Mouse (Mus musculus) MEL (cell line): ENCODE data around the gene Islr2. TPM values are rescaled to one million over a fixed set of nuclear protein-coding genes. Genes with fewer than 3 reads are reported as not detected.

Experiments used
- DNase-seq: peaks from one replicate; pipeline ENCODE4 v3.0.0; 2011; ENCODE audit warnings: low read depth, low spot score
- H3K27ac ChIP-seq: 2 replicates; pipeline ENCODE4 v1.5.1; 2012; ENCODE audit warnings: low read depth, mild to moderate bottlenecking, control low read depth, low read length, moderate library complexity; ENCODE audit not compliant: control insufficient read depth
- H3K27me3 ChIP-seq, 2 experiments: fragments of 150-350 bp in 1 of 2; sonication (generic) in 1 of 2; 2 replicates each; pipeline ENCODE4 v1.6.1; 2012; ENCODE audit warnings: low read length in 2 of 2, mild to moderate bottlenecking in 2 of 2, improper control_type of control experiment in 1 of 2, moderate library complexity in 1 of 2; ENCODE audit not compliant: insufficient read depth in 2 of 2, control insufficient read depth in 1 of 2
- H3K36me3 ChIP-seq, 2 experiments: 2 replicates each; pipeline ENCODE4 v1.6.1; 2012 to 2014; ENCODE audit warnings: low read length in 2 of 2, improper control_type of control experiment in 1 of 2, inconsistent platforms in 1 of 2, mild to moderate bottlenecking in 1 of 2; ENCODE audit not compliant: insufficient read depth in 2 of 2, control insufficient read depth in 1 of 2
- H3K4me1 ChIP-seq, 2 experiments: fragments of 150-350 bp in 1 of 2; sonication (generic) in 1 of 2; 2 replicates each; pipeline ENCODE4 v1.6.1; 2012; ENCODE audit warnings: low read length in 2 of 2, improper control_type of control experiment in 1 of 2, mild to moderate bottlenecking in 1 of 2; ENCODE audit not compliant: insufficient read depth in 2 of 2, control insufficient read depth in 1 of 2
- H3K4me3 ChIP-seq, 2 experiments: fragments of 150-350 bp in 1 of 2; sonication (generic) in 1 of 2; 2 replicates each; pipeline ENCODE4 v1.5.1; 2012; ENCODE audit warnings: low read depth in 2 of 2, low read length in 2 of 2, mild to moderate bottlenecking in 2 of 2, moderate library complexity in 2 of 2, control low read depth in 1 of 2, improper control_type of control experiment in 1 of 2; ENCODE audit not compliant: control insufficient read depth in 1 of 2, insufficient read depth in 1 of 2
- H3K79me2 ChIP-seq: 2 replicates; pipeline ENCODE4 v1.6.1; 2012; ENCODE audit warnings: mild to moderate bottlenecking, low read length, moderate library complexity; ENCODE audit not compliant: control insufficient read depth, poor library complexity, insufficient read depth
- H3K9ac ChIP-seq: 2 replicates; pipeline ENCODE4 v1.6.1; 2012; ENCODE audit warnings: low read depth, mild to moderate bottlenecking, control low read depth, low read length, moderate library complexity; ENCODE audit not compliant: control insufficient read depth, poor library complexity, severe bottlenecking
- H3K9me3 ChIP-seq: fragments of 150-350 bp; sonication (generic); replicated peaks from 2 replicates; pipeline ENCODE4 v1.6.1; 2012; ENCODE audit warnings: mild to moderate bottlenecking, low read length, improper control_type of control experiment, moderate library complexity; ENCODE audit not compliant: insufficient read depth
- CHD1 ChIP-seq: IDR thresholded peaks from 2 replicates; pipeline ENCODE4 v1.6.1; 2012; ENCODE audit warnings: low read depth, mild to moderate bottlenecking, inconsistent platforms, low read length, improper control_type of control experiment
- CTCF ChIP-seq, 3 experiments: IDR thresholded peaks in 2 of 3; conservative IDR thresholded peaks in 1 of 3; 2 replicates each; pipeline ENCODE4 v1.5.1; 2011 to 2012; ENCODE audit warnings: low read length in 3 of 3, low read depth in 2 of 3, mild to moderate bottlenecking in 2 of 3, improper control_type of control experiment in 1 of 3, inconsistent platforms in 1 of 3, mixed read lengths in 1 of 3, moderate library complexity in 1 of 3; ENCODE audit not compliant: control insufficient read depth in 1 of 3, insufficient read depth in 1 of 3, poor library complexity in 1 of 3, severe bottlenecking in 1 of 3
- E2F4 ChIP-seq: IDR thresholded peaks from 2 replicates; pipeline ENCODE4 v1.6.1; 2011; ENCODE audit warnings: low read depth, low read length, improper control_type of control experiment, borderline replicate concordance
- ELF1 ChIP-seq: IDR thresholded peaks from 2 replicates; pipeline ENCODE4 v1.6.1; 2014; ENCODE audit warnings: low read depth, mild to moderate bottlenecking, inconsistent platforms, low read length, improper control_type of control experiment, moderate library complexity
- EP300 ChIP-seq, 2 experiments: IDR thresholded peaks; 2 replicates each; pipeline ENCODE4 v1.6.1; 2011; ENCODE audit warnings: improper control_type of control experiment in 2 of 2, low read length in 2 of 2, low read depth in 1 of 2, mild to moderate bottlenecking in 1 of 2
- ETS1 ChIP-seq: IDR thresholded peaks from 2 replicates; pipeline ENCODE4 v1.6.1; 2012; ENCODE audit warnings: low read depth, mild to moderate bottlenecking, inconsistent platforms, low read length, improper control_type of control experiment, moderate library complexity
- GATA1 ChIP-seq: IDR thresholded peaks from 2 replicates; pipeline ENCODE4 v1.6.1; 2011; ENCODE audit warnings: low read depth, low read length, improper control_type of control experiment
- KAT2A ChIP-seq: conservative IDR thresholded peaks from 2 replicates; pipeline ENCODE4 v1.6.1; 2012; ENCODE audit warnings: low read depth, low read length, improper control_type of control experiment, inconsistent platforms
- MAFK ChIP-seq: IDR thresholded peaks from 2 replicates; pipeline ENCODE4 v1.6.1; 2011; ENCODE audit warnings: low read depth, mild to moderate bottlenecking, low read length, improper control_type of control experiment, borderline replicate concordance
- MAX ChIP-seq: IDR thresholded peaks from 2 replicates; pipeline ENCODE4 v1.6.1; 2011; ENCODE audit warnings: low read length, improper control_type of control experiment
- MAZ ChIP-seq: IDR thresholded peaks from 2 replicates; pipeline ENCODE4 v1.6.1; 2012; ENCODE audit warnings: low read depth, mild to moderate bottlenecking, inconsistent platforms, low read length, improper control_type of control experiment
- MXI1 ChIP-seq: IDR thresholded peaks from 2 replicates; pipeline ENCODE4 v1.6.1; 2011; ENCODE audit warnings: mild to moderate bottlenecking, low read depth, low read length, improper control_type of control experiment
- MYB ChIP-seq: IDR thresholded peaks from 2 replicates; pipeline ENCODE4 v1.6.1; 2011; ENCODE audit warnings: mild to moderate bottlenecking, low read depth, low read length, improper control_type of control experiment
- NRF1 ChIP-seq: IDR thresholded peaks from 2 replicates; pipeline ENCODE4 v1.6.1; 2014; ENCODE audit warnings: low read depth, mild to moderate bottlenecking, inconsistent platforms, low read length, improper control_type of control experiment, moderate library complexity; ENCODE audit not compliant: poor library complexity, insufficient read depth, severe bottlenecking
- POLR2A ChIP-seq, 2 experiments: IDR thresholded peaks; 2 replicates each; pipeline ENCODE4 v1.6.1; 2011 to 2012; ENCODE audit warnings: low read length in 2 of 2, mild to moderate bottlenecking in 2 of 2, control low read depth in 1 of 2, improper control_type of control experiment in 1 of 2, low read depth in 1 of 2, moderate library complexity in 1 of 2; ENCODE audit not compliant: control insufficient read depth in 1 of 2, insufficient read depth in 1 of 2, poor library complexity in 1 of 2
- RAD21 ChIP-seq: IDR thresholded peaks from 2 replicates; pipeline ENCODE4 v1.6.1; 2011; ENCODE audit warnings: mild to moderate bottlenecking, low read depth, low read length, improper control_type of control experiment
- RCOR1 ChIP-seq: IDR thresholded peaks from 2 replicates; pipeline ENCODE4 v1.6.1; 2012; ENCODE audit warnings: low read depth, mild to moderate bottlenecking, inconsistent platforms, low read length, improper control_type of control experiment
- SIN3A ChIP-seq: IDR thresholded peaks from 2 replicates; pipeline ENCODE4 v1.6.1; 2012; ENCODE audit warnings: low read length, improper control_type of control experiment, inconsistent platforms
- SMC3 ChIP-seq: IDR thresholded peaks from 2 replicates; pipeline ENCODE4 v1.6.1; 2011; ENCODE audit warnings: low read depth, low read length, improper control_type of control experiment
- TAL1 ChIP-seq: IDR thresholded peaks from 2 replicates; pipeline ENCODE4 v1.6.1; 2012; ENCODE audit warnings: mild to moderate bottlenecking, inconsistent platforms, low read length, moderate library complexity, mixed read lengths
- TBP ChIP-seq: IDR thresholded peaks from 2 replicates; pipeline ENCODE4 v1.8.0; 2011; ENCODE audit warnings: low read depth, low read length, improper control_type of control experiment
- TCF12 ChIP-seq: IDR thresholded peaks from 2 replicates; pipeline ENCODE4 v1.6.1; 2014; ENCODE audit warnings: low read depth, mild to moderate bottlenecking, inconsistent platforms, low read length, improper control_type of control experiment, moderate library complexity
- USF1 ChIP-seq: IDR thresholded peaks from 2 replicates; pipeline ENCODE4 v1.6.1; 2014; ENCODE audit warnings: low read depth, mild to moderate bottlenecking, inconsistent platforms, low read length, improper control_type of control experiment, moderate library complexity
- ZC3H11A ChIP-seq: IDR thresholded peaks from 2 replicates; pipeline ENCODE4 v1.6.1; 2012; ENCODE audit warnings: low read depth, mild to moderate bottlenecking, inconsistent platforms, low read length, improper control_type of control experiment
- ZKSCAN1 ChIP-seq: IDR thresholded peaks from 2 replicates; pipeline ENCODE4 v1.6.1; 2012; ENCODE audit warnings: low read depth, mild to moderate bottlenecking, inconsistent platforms, low read length, improper control_type of control experiment, moderate library complexity
- ZMIZ1 ChIP-seq: IDR thresholded peaks from 2 replicates; pipeline ENCODE4 v1.6.1; 2012; ENCODE audit warnings: low read depth, mild to moderate bottlenecking, inconsistent platforms, low read length, improper control_type of control experiment, moderate library complexity
- ZNF384 ChIP-seq: IDR thresholded peaks from 2 replicates; pipeline ENCODE4 v1.6.1; 2012; ENCODE audit warnings: low read depth, mild to moderate bottlenecking, inconsistent platforms, low read length, improper control_type of control experiment
- polyA plus RNA-seq, 2 experiments: library from polyadenylated mRNA; stranded (reverse) in 1 of 2; unstranded in 1 of 2; fragments of >175 nt in 1 of 2; fragments of >200 nt in 1 of 2; gene quantifications; 2 replicates each; pipeline versions ENCODE4 v1.2.1 to v1.2.4; 2012; ENCODE audit warnings: low replicate concordance in 2 of 2, low read depth in 1 of 2; ENCODE audit not compliant: insufficient read length in 2 of 2, insufficient read depth in 1 of 2, missing spikeins in 1 of 2
- total RNA-seq: library from RNA; depleted of rRNA; stranded (reverse); fragments of 300-350 nt; gene quantifications from 2 replicates; pipeline ENCODE4 v1.2.3, GENCODE M21; 2012

Gene Islr2
- total and polyA plus RNA-seq, 3 experiments, result 0.15 to 0.17 TPM; not detected in 1

- TF ChIP-seq SMC3 (0 out of 2 replicates have a peak, but pooled peaks have one; percentile 6), MXI1 (peak; percentile 31; the same call in 1 of the 2 replicates), RAD21 (no peak), CTCF (IDR thresholded peaks at IDR 0.05 in 2 of 3, conservative IDR thresholded peaks at IDR 0.05 in 1 of 3; ENCODE audit: control insufficient read depth in 1 of 3, insufficient read depth in 1 of 3, low read depth in 2 of 3, low read length in 3 of 3, poor library complexity in 1 of 3, severe bottlenecking in 1 of 3) (peak in 1 of 3 experiments; percentile 21; a peak in 1 of 6 replicates), POLR2A (IDR thresholded peaks at IDR 0.05; ENCODE audit: control insufficient read depth in 1 of 2, insufficient read depth in 1 of 2, low read depth in 1 of 2, low read length in 2 of 2, poor library complexity in 1 of 2) (peak; percentile 72 to 89), EP300 (IDR thresholded peaks at IDR 0.05; ENCODE audit: low read depth in 1 of 2, low read length in 2 of 2) (no peak), MAZ (no peak), MYB (no peak)
Measured at GRCm38 (mm10) chr9:58249592-58250192, 45.6 kb upstream of the Islr2 start, which contains the start of gene Pml (continued).

- no peak for TF ChIP-seq TBP
- TF ChIP-seq TAL1, result no peak
- TF ChIP-seq MAZ, result 0 out of 2 replicates have a peak, but pooled peaks have one; percentile 29
- TF ChIP-seq KAT2A, result no peak
- TF ChIP-seq GATA1, result no peak
- TF ChIP-seq ETS1, result no peak
- no peak for TF ChIP-seq MAFK
- TF ChIP-seq NRF1, result no peak
- TF ChIP-seq ZKSCAN1, result no peak
- TF ChIP-seq ZC3H11A, result no peak
- no peak for TF ChIP-seq ZMIZ1
- TF ChIP-seq SIN3A, result peak; percentile 42; the same call in 1 of the 2 replicates
- no peak for TF ChIP-seq CTCF (IDR thresholded peaks at IDR 0.05 in 2 of 3, conservative IDR thresholded peaks at IDR 0.05 in 1 of 3; ENCODE audit: control insufficient read depth in 1 of 3, insufficient read depth in 1 of 3, low read depth in 2 of 3, low read length in 3 of 3, poor library complexity in 1 of 3, severe bottlenecking in 1 of 3)
- TF ChIP-seq E2F4, result no peak
- TF ChIP-seq USF1, result no peak
- no peak for TF ChIP-seq MXI1
- TF ChIP-seq MYB, result no peak
- TF ChIP-seq RCOR1, result no peak; the same call in 1 of the 2 replicates
- peak; percentile 7 for TF ChIP-seq MAX
- TF ChIP-seq CHD1, result peak; percentile 93; the same call in 1 of the 2 replicates
- 0 out of 4 replicates have a peak, but pooled peaks of 1 of the 2 experiments have one; percentile 13 for TF ChIP-seq EP300 (IDR thresholded peaks at IDR 0.05; ENCODE audit: low read depth in 1 of 2, low read length in 2 of 2)
- no peak for TF ChIP-seq TCF12
- TF ChIP-seq ELF1, result no peak
- no peak for TF ChIP-seq ZNF384
- H3K27me3 ChIP-seq, result no peaks in the 10 kb centered on the region
- peak; percentile 63 for DNase-seq
- H3K4me1 ChIP-seq, result peaks cover 6 to 24% of the 10 kb centered on the region in 2 experiments
- peak overlapping the region; percentile 82 for H3K27ac ChIP-seq
- peak overlapping the region; percentile 73 for H3K9ac ChIP-seq
- no peaks in the 10 kb centered on the region for H3K9me3 ChIP-seq
- peaks cover 0 to 28% of the 10 kb centered on the region in 2 experiments; a peak in 2 of 4 replicates for H3K36me3 ChIP-seq
- H3K4me3 ChIP-seq, result peak overlapping the region; percentile 59 to 81
- H3K79me2 ChIP-seq, result peaks cover 34% of the 10 kb centered on the region
Measured at GRCm38 (mm10) chr9:58248746-58249413, 44.8 kb upstream of the Islr2 start.
